Mouse (Mus musculus) intestine, postnatal 0 days (tissue): ENCODE results near the gene Ttll13. TPM values are rescaled to one million over a fixed set of nuclear protein-coding genes. Genes with fewer than 3 reads are reported as not detected.

Source experiments
- ATAC-seq: fragments of 200-750 bp; cut with Nextera tagmentation; 2 replicates; pipeline ENCODE4 v1.8.0; 2017; ENCODE audit warnings: mild to moderate bottlenecking, moderate TSS enrichment, moderate library complexity
- H3K27ac ChIP-seq: fragments of 300-500 bp; sonication (generic); 2 replicates; pipeline ENCODE4 v1.5.1; 2014; ENCODE audit warnings: mild to moderate bottlenecking, low read depth, low read length, moderate library complexity
- H3K27me3 ChIP-seq: fragments of 300-500 bp; sonication (generic); replicated peaks from 2 replicates; pipeline ENCODE4 v1.6.1; 2014; ENCODE audit warnings: low read length, mixed read lengths; ENCODE audit not compliant: control insufficient read depth, insufficient read depth
- H3K36me3 ChIP-seq: fragments of 300-500 bp; sonication (generic); 2 replicates; pipeline ENCODE4 v1.6.1; 2014; ENCODE audit warnings: mild to moderate bottlenecking, moderate library complexity; ENCODE audit not compliant: control insufficient read depth, insufficient read depth
- H3K4me1 ChIP-seq: fragments of 300-500 bp; sonication (generic); replicated peaks from 2 replicates; pipeline ENCODE4 v1.6.1; 2014; ENCODE audit warnings: antibody characterized with exemption, low read length, mixed read lengths; ENCODE audit not compliant: control insufficient read depth, insufficient read depth
- H3K4me2 ChIP-seq: fragments of 300-500 bp; sonication (generic); replicated peaks from 2 replicates; pipeline ENCODE4 v1.6.1; 2014; ENCODE audit warnings: low read depth, mild to moderate bottlenecking, moderate library complexity
- H3K4me3 ChIP-seq: fragments of 300-500 bp; sonication (generic); 2 replicates; pipeline ENCODE4 v1.5.1; 2014; ENCODE audit warnings: low read depth, low read length
- H3K9ac ChIP-seq: fragments of 300-500 bp; sonication (generic); 2 replicates; pipeline ENCODE4 v1.6.1; 2014; ENCODE audit warnings: mild to moderate bottlenecking, low read depth, low read length
- H3K9me3 ChIP-seq: fragments of 300-500 bp; sonication (generic); 2 replicates; pipeline ENCODE4 v1.6.1; 2016; ENCODE audit warnings: mixed run types; ENCODE audit not compliant: control insufficient read depth
- CTCF ChIP-seq: sonication (generic); IDR thresholded peaks from 2 replicates; pipeline ENCODE4 v1.5.1; 2016; ENCODE audit warnings: low read depth, mild to moderate bottlenecking, control low read depth, antibody characterized with exemption, moderate library complexity
- WGBS: fragments of 180-500 bp; shearing (Covaris S2); extraction: QIAGEN DNeasy Blood & Tissue Kit; methylation state at CpG from one replicate; pipeline ENCODE4 v1.1.7; 2014; 5-methylcytosine and 5-hydroxymethylcytosine counted together
- polyA plus RNA-seq: library from polyadenylated mRNA; unstranded; fragments of >200 nt; fragmentation: Nextera tagmentation; extraction: Ambion mirVana; gene quantifications from 2 replicates; pipeline ENCODE4 v1.2.1, GENCODE M21; 2015

The Ttll13 gene
- polyA plus RNA-seq, 1 experiment from 2014 or later, result 0.77 TPM

DNA sequence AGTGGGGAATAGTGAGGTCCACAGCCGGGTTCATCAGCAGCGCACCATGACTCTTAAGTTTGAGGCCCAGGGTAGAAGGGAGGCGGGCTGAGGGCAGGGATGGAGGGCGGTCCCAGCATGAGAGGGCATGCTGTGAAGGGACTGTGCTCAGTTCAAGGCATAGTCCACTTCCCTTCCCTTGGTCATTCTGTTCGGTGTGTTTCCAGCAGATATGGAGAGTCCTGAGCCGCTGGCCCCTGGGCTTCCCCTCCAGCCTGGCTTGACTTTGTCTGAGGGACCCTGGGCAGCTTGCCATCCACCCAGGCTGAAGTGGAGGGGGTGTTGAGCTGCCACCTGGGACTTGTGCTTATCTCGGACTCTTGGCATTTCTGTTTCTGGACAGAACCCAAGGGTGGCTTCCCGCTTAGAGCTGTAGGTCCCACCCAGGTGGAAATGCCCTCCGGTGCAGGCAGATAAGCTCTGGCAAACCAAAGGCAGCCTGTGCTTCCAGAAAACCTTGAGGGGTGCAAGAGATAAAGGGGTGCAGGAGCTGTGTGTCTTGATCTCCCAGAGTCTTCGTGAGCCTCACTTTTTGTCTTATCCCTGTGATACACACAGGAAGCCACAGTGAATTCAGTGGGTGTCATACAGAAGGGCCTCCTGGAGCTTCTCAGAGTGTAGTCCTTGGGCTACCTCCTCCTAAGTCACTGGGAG lies 37.3 kb upstream of the Ttll13 start:
- peaks cover 21% of the 10 kb centered on the region; the same call in 1 of the 2 replicates for H3K4me1 ChIP-seq
- H3K9ac ChIP-seq, result peak overlapping the region; percentile 34; the same call in 1 of the 2 replicates
- H3K4me3 ChIP-seq, result no peak overlapping the region
- peaks cover 10% of the 10 kb centered on the region for H3K36me3 ChIP-seq
- H3K9me3 ChIP-seq, result no peaks in the 10 kb centered on the region
- H3K27me3 ChIP-seq, result no peaks in the 10 kb centered on the region
- peak overlapping the region; percentile 50 for H3K4me2 ChIP-seq
- 34% methylated on average over 10 of the region's 10 CpGs for WGBS
- TF ChIP-seq CTCF, result no peak
- peak overlapping the region; percentile 97 for H3K27ac ChIP-seq
- ATAC-seq, result peak; percentile 70

DNA sequence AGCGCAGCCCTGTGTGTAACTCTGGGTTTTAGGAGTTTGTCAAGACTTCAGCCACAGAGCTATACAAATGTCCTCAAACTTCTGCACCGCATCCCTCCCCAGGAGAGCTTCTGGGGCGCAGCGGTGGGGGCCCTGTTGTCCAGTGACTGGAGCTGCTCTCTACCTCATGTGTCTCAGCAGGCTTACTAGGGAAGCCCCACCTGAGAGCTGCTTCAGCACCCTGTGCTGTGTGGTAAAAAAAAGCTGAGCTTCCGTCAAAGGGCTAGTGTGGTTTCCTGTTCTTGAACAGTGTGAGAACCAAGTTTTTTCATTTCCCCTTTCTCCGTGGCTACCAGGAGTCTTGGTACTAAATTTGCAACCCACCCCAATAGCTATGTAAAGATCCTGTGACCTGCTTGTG lies 36.5 kb upstream of the Ttll13 start:
- H3K9ac ChIP-seq, result no peak overlapping the region
- 71% methylated on average over 6 of the region's 6 CpGs for WGBS
- no peak for TF ChIP-seq CTCF
- H3K27ac ChIP-seq, result peak overlapping the region; percentile 97
- no peak overlapping the region for H3K4me3 ChIP-seq
- peaks cover 19% of the 10 kb centered on the region; the same call in 1 of the 2 replicates for H3K4me1 ChIP-seq
- no peaks in the 10 kb centered on the region for H3K9me3 ChIP-seq
- no peaks in the 10 kb centered on the region for H3K27me3 ChIP-seq
- ATAC-seq, result no peak
- peaks cover 18% of the 10 kb centered on the region for H3K36me3 ChIP-seq
- H3K4me2 ChIP-seq, result no peak overlapping the region

DNA sequence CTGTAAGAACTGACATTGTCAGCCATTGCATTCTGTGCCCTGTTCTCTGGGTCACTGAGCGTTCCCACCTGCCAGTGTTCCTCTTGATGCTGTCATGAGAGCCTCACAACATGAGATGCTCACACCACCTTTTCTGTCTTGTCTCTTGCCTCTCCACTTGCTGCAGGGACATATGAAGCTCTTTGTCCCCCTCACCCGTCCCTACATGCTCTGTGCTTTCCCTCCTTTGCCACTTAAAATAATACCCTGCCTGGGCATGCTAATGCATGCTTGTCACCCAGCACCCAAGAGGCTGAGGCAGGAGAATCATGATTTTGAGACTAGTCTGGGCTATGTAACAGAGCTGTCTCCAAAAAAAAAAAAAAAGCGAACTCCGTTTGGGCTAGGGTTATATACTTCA lies 35.2 kb upstream of the Ttll13 start:
- Histone ChIP-seq H3K4me3 (no peak overlapping the region), H3K9ac (no peak overlapping the region), H3K4me2 (no peak overlapping the region), H3K36me3 (peaks cover 24% of the 10 kb centered on the region), H3K27me3 (no peaks in the 10 kb centered on the region), H3K9me3 (no peaks in the 10 kb centered on the region), H3K27ac (no peak overlapping the region), H3K4me1 (peaks cover 19% of the 10 kb centered on the region; the same call in 1 of the 2 replicates)
- no peak for TF ChIP-seq CTCF
- WGBS, result 89% methylated on average over 4 of the region's 4 CpGs
- no peak for ATAC-seq

DNA sequence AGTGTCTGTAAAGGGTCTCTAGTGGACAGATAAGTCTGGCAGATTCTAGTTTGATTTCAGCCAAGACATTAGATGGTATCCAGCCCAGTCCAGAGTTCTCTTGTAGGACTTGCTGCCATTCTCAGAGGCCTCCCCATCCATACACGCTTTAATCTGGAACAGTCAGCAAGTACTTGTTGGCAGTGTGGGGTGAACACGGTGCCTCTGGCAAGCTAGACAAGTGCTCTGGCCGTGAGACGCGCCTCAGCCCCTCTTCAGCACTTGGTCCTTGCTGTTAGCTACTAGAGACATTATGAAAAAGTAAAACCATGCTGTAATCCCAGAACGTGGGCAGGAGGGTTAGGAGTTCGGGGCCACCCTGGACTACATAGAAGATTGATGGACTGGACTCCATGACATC lies 32.6 kb upstream of the Ttll13 start:
- Histone ChIP-seq H3K27me3 (no peaks in the 10 kb centered on the region), H3K4me3 (no peak overlapping the region), H3K36me3 (peaks cover 48% of the 10 kb centered on the region), H3K4me2 (no peak overlapping the region), H3K9ac (no peak overlapping the region), H3K4me1 (peaks cover 7% of the 10 kb centered on the region; the same call in 1 of the 2 replicates), H3K9me3 (no peaks in the 10 kb centered on the region), H3K27ac (no peak overlapping the region)
- WGBS, result 90% methylated on average over 7 of the region's 7 CpGs
- TF ChIP-seq CTCF, result no peak
- no peak for ATAC-seq

DNA sequence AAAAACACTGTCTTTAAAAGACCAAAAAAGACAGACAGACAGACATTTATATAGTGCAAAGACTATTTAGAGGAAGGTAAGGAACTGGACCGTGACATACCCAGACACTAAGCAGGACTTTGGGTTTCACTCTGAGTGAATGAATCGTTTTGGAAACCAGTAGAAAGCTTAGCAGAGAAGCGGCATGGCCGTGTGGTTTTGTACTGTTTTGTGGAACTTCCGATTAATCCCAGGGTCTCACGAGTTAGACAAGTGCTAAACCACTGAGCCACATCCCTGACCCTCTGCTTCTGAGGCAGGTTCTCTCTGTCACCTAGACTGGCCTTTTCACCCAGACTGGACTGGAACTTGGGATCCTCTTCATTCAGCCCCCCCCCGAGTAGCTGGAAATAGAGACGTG lies 31.7 kb upstream of the Ttll13 start:
- WGBS, result 80% methylated on average over 8 of the region's 8 CpGs
- Histone ChIP-seq H3K9ac (no peak overlapping the region), H3K4me1 (0 out of 2 replicates have a peak, but pooled peaks cover 2% of the 10 kb centered on the region), H3K36me3 (peaks cover 57% of the 10 kb centered on the region), H3K27ac (no peak overlapping the region), H3K9me3 (no peaks in the 10 kb centered on the region), H3K4me2 (no peak overlapping the region), H3K4me3 (no peak overlapping the region), H3K27me3 (no peaks in the 10 kb centered on the region)
- no peak for ATAC-seq
- no peak for TF ChIP-seq CTCF

DNA sequence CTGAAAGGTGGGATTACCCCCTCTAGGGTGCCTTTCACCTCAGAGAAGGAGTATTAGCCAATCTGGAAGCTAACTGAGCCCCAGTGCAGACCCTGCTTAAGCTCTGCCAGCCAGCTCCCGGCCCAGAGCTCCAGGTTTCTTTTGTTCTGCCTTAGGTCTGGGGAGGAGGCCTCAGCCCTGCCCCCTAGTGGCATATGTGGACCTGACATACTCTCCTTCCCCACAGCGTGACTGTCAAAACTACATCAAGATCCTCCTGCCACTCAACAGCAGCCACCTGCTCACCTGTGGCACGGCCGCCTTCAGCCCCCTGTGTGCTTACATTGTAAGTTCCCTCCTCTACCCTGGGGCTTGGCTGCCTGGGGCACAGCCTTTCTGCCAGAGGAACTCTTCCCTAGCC lies 30.8 kb upstream of the Ttll13 start:
- 27% methylated on average over 4 of the region's 4 CpGs for WGBS
- Histone ChIP-seq H3K27ac (no peak overlapping the region), H3K27me3 (no peaks in the 10 kb centered on the region), H3K4me3 (no peak overlapping the region), H3K4me2 (no peak overlapping the region), H3K4me1 (no peaks in the 10 kb centered on the region), H3K9ac (no peak overlapping the region), H3K36me3 (peaks cover 66% of the 10 kb centered on the region), H3K9me3 (no peaks in the 10 kb centered on the region)
- TF ChIP-seq CTCF, result peak; percentile 94
- ATAC-seq, result peak; percentile 57

DNA sequence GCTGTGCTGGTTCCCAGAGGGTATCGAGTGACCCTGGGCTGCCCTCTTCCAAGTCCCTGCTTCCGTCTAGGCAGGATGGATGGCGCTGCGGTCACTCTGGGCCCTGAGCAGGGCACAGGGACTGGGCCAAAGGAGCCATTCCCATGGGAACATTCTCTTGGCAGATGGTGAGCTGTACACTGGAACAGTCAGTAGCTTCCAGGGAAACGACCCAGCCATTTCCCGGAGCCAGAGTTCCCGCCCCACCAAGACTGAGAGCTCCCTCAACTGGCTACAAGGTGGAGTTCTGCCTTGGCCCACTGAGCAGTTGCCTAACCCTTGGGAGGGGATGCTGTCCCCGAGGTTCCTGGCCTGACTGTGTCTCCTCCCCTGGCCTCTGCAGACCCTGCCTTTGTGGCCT lies 29.6 kb upstream of the Ttll13 start:
- Histone ChIP-seq H3K4me3 (no peak overlapping the region), H3K4me1 (no peaks in the 10 kb centered on the region), H3K36me3 (peaks cover 77% of the 10 kb centered on the region), H3K27me3 (no peaks in the 10 kb centered on the region), H3K4me2 (no peak overlapping the region), H3K27ac (no peak overlapping the region), H3K9ac (no peak overlapping the region), H3K9me3 (no peaks in the 10 kb centered on the region)
- TF ChIP-seq CTCF, result peak; percentile 20; the same call in 1 of the 2 replicates
- WGBS, result 81% methylated on average over 8 of the region's 8 CpGs
- no peak for ATAC-seq
